Mouse (Mus musculus) gastrocnemius, postnatal 14 days (tissue): ENCODE measurements at regions not wholly inside any gene's neighbourhood (a gene's known extent, or its start where the extent isn't known, plus 50 kb on each side); places are given as distances from the start of the nearest gene placed in this dataset.

Experiments used
- DNase-seq: peaks from one replicate; pipeline ENCODE4 v3.0.0; 2021; ENCODE audit warnings: mixed read lengths
- intact Hi-C: fragments of 180-260 bp; cut with DNase I; formaldehyde crosslinking; loops from one replicate; pipeline ENCODE4 v1.15.1; 2025; ENCODE audit warnings: low total_unique reads

GRCm38 (mm10) chr12:110192186-110192585 is 86.7 kb upstream of the Dio3 start:
- intact Hi-C loops = no loop called here
- no peak for DNase-seq

GRCm38 (mm10) chr12:110197366-110197765 is 81.5 kb upstream of the Dio3 start:
- DNase-seq = no peak
- intact Hi-C loops = no loop called here

- intact Hi-C loops = no loop called here
Observed at GRCm38 (mm10) chr12:110200471-110200870, 78.4 kb upstream of the Dio3 start.

GRCm38 (mm10) chr12:110200887-110201286 is 78.0 kb upstream of the Dio3 start:
- DNase-seq = no peak
- intact Hi-C loops = no loop called here

More at GRCm38 (mm10) chr12:110200471-110200870, 78.4 kb upstream of the Dio3 start:
- DNase-seq = no peak

GRCm38 (mm10) chr12:110203271-110204014 is 75.4 kb upstream of the Dio3 start:
- DNase-seq = no peak
- intact Hi-C loops = no loop called here

GRCm38 (mm10) chr12:110204246-110204989 is 74.5 kb upstream of the Dio3 start:
- DNase-seq = no peak
- intact Hi-C loops = no loop called here

GRCm38 (mm10) chr12:110206271-110206670 is 72.6 kb upstream of the Dio3 start:
- no peak for DNase-seq
- intact Hi-C loops = no loop called here

- intact Hi-C loops = no loop called here
- DNase-seq = no peak
Observed at GRCm38 (mm10) chr12:110206812-110207211, 72.1 kb upstream of the Dio3 start.

GRCm38 (mm10) chr12:110207246-110207852 is 71.5 kb upstream of the Dio3 start:
- intact Hi-C loops = no loop called here
- no peak for DNase-seq

GRCm38 (mm10) chr12:110212716-110213115 is 66.2 kb upstream of the Dio3 start:
- intact Hi-C loops = no loop called here
- DNase-seq = no peak

GRCm38 (mm10) chr12:110214833-110215232 is 64.0 kb upstream of the Dio3 start:
- DNase-seq = no peak
- intact Hi-C loops = no loop called here

GRCm38 (mm10) chr12:110215311-110215710 is 63.6 kb upstream of the Dio3 start:
- DNase-seq = no peak
- intact Hi-C loops = no loop called here

- no peak for DNase-seq
- intact Hi-C loops = no loop called here
Observed at GRCm38 (mm10) chr12:110219750-110220149, 59.1 kb upstream of the Dio3 start.

- intact Hi-C loops = no loop called here
- DNase-seq = no peak
Observed at GRCm38 (mm10) chr12:110220516-110220915, 58.4 kb upstream of the Dio3 start.

GRCm38 (mm10) chr12:110221184-110221583 is 57.7 kb upstream of the Dio3 start:
- intact Hi-C loops = no loop called here
- DNase-seq = no peak

- no peak for DNase-seq
- intact Hi-C loops = no loop called here
Observed at GRCm38 (mm10) chr12:110221679-110222078, 57.2 kb upstream of the Dio3 start.

- no peak for DNase-seq
- intact Hi-C loops = no loop called here
Observed at GRCm38 (mm10) chr12:110224250-110224649, 54.6 kb upstream of the Dio3 start.

- DNase-seq = no peak
- intact Hi-C loops = no loop called here
Observed at GRCm38 (mm10) chr12:110228011-110228411, 50.9 kb upstream of the Dio3 start.
